Mouse (Mus musculus): ENCODE measurements at regions not wholly inside any gene's neighbourhood (a gene's known extent, or its start where the extent isn't known, plus 50 kb on each side); places are given as distances from the start of the nearest gene placed in this dataset.

GRCm38 (mm10) chr6:13964013-13964412, 92.7 kb upstream of the 2610001J05Rik start:
- Histone ChIP-seq H3K4me3 (ENCODE audit: insufficient read depth, low read length) (no peak overlapping the region), H3K4me1 (ENCODE audit: control insufficient read depth, insufficient read depth, low read length) (no peaks in the 10 kb centered on the region), H3K27ac (ENCODE audit: insufficient read depth, low read length) (no peak overlapping the region)
- TF ChIP-seq POLR2A (IDR thresholded peaks at IDR 0.05; ENCODE audit: extremely low read depth, insufficient read depth, low read length) (no peak), CTCF (IDR thresholded peaks at IDR 0.05; ENCODE audit: extremely low read depth, insufficient read depth, low read length) (no peak)

GRCm38 (mm10) chr6:13949640-13950039, 78.3 kb upstream of the 2610001J05Rik start:
- H3K27ac ChIP-seq (ENCODE audit: insufficient read depth, low read length): no peak overlapping the region
- TF ChIP-seq CTCF (IDR thresholded peaks at IDR 0.05; ENCODE audit: extremely low read depth, insufficient read depth, low read length) (no peak), POLR2A (IDR thresholded peaks at IDR 0.05; ENCODE audit: extremely low read depth, insufficient read depth, low read length) (no peak)

GRCm38 (mm10) chr6:13920809-13921760, 49.8 kb upstream of the 2610001J05Rik start:
- TF ChIP-seq CTCF (IDR thresholded peaks at IDR 0.05; ENCODE audit: extremely low read depth, insufficient read depth, low read length) (no peak), POLR2A (IDR thresholded peaks at IDR 0.05; ENCODE audit: extremely low read depth, insufficient read depth, low read length) (no peak)
- Histone ChIP-seq H3K4me3 (ENCODE audit: insufficient read depth, low read length) (no peak overlapping the region), H3K27ac (ENCODE audit: insufficient read depth, low read length) (no peak overlapping the region), H3K4me1 (ENCODE audit: control insufficient read depth, insufficient read depth, low read length) (no peaks in the 10 kb centered on the region)

More at GRCm38 (mm10) chr6:13949640-13950039, 78.3 kb upstream of the 2610001J05Rik start:
- H3K4me3 ChIP-seq (ENCODE audit: insufficient read depth, low read length): no peak overlapping the region
- no peaks in the 10 kb centered on the region for H3K4me1 ChIP-seq (ENCODE audit: control insufficient read depth, insufficient read depth, low read length)

All from cortical plate, adult 2 months (tissue).